Mouse (Mus musculus): Measurements from ENCODE around the gene Olfr1418.
"Not testable (repeated sequence)": the region's sequence is repeated elsewhere in the genome, so short reads cannot be mapped to it uniquely, and the experiment has no call there.

Olfr1418 gene

GRCm38 (mm10) chr19:11860966-11861365 lies at the start of gene Olfr1418:
Olfr1418 (minus strand) TSS chr19:11861066.
- no peak for DNase-seq (ENCODE audit: low read depth, low spot score)

GRCm38 (mm10) chr19:11886265-11886664 lies 25.4 kb upstream of the Olfr1418 start, which contains the start of gene Olfr1420:
Olfr1420 (plus strand) TSS chr19:11886565.
- DNase-seq (ENCODE audit: low read depth, low spot score): no peak

GRCm38 (mm10) chr19:11878404-11878803 lies 17.5 kb upstream of the Olfr1418 start:
- DNase-seq (ENCODE audit: low read depth, low spot score): not testable (repeated sequence)

DNA sequence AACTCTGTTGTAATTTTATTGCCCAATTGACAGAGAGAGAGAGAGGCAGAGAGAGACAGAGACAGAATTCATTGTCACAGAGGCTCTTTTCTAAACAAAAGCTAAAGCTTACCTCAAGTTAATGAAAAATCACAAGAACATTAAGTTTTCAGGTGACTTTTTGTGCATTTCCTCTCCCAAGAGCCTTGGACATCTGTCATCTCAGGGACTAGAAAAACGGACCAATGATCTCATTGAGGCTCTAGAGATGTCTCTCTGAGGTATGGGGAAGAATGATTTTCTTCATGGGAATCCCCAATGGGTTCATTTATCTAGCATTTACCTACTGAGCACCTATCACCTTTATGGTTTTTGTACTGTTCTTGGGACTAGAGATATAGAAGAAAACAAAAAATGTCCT lies 14.1 kb upstream of the Olfr1418 start, which contains the start of gene Olfr1419:
Olfr1419 (minus strand) TSS at position 101 of the 400 bp plus-strand sequence.
- no peak for DNase-seq (ENCODE audit: low read depth, low spot score)

DNA sequence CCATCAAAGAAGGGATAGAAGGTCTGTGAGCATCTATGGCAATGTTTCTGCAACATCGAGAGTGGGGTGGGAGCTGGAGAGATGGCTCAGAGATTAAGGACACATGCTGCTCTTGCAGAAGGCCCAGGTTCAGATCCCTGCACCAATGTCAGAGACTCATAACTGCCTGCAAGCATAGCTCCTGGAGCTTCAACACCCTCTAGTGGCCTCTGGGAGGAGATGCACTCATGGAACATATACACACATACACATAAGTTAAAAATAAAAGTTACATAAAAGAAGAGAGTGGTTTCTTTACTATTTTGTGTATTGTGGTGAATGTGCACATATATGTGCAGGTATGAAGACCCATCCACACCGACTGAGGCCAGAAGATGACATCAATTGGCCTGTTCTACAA lies 7.0 kb upstream of the Olfr1418 start:
- no peak for DNase-seq (ENCODE audit: low read depth, low spot score)

GRCm38 (mm10) chr19:11856506-11856905 lies 4.4 kb downstream of the Olfr1418 start:
- no peak for DNase-seq (ENCODE audit: low read depth, low spot score)

- DNase-seq (ENCODE audit: low read depth, low spot score): no peak
These were observed 6.0 kb downstream of the Olfr1418 start for GRCm38 (mm10) chr19:11854821-11855220.

- DNase-seq (ENCODE audit: low read depth, low spot score): no peak
These were observed 8.2 kb downstream of the Olfr1418 start for GRCm38 (mm10) chr19:11852652-11853051.

GRCm38 (mm10) chr19:11846333-11846732 lies 14.5 kb downstream of the Olfr1418 start:
- no peak for DNase-seq (ENCODE audit: low read depth, low spot score)

GRCm38 (mm10) chr19:11839119-11839518 lies 21.7 kb downstream of the Olfr1418 start, which contains the start of gene Olfr1417:
Olfr1417 (minus strand) TSS chr19:11839219.
- DNase-seq (ENCODE audit: low read depth, low spot score): no peak

- DNase-seq (ENCODE audit: low read depth, low spot score): no peak
These were observed 37.4 kb downstream of the Olfr1418 start for GRCm38 (mm10) chr19:11823346-11824065.

GRCm38 (mm10) chr19:11820211-11820610 lies 40.7 kb downstream of the Olfr1418 start:
- DNase-seq (ENCODE audit: low read depth, low spot score): no peak

- DNase-seq (ENCODE audit: low read depth, low spot score): no peak
These were observed 41.1 kb downstream of the Olfr1418 start for GRCm38 (mm10) chr19:11819800-11820199.

GRCm38 (mm10) chr19:11819143-11819700 lies 41.6 kb downstream of the Olfr1418 start, which contains the start of gene Stx3:
Stx3 (minus strand) TSS chr19:11819403.
- DNase-seq (ENCODE audit: low read depth, low spot score): no peak

DNA sequence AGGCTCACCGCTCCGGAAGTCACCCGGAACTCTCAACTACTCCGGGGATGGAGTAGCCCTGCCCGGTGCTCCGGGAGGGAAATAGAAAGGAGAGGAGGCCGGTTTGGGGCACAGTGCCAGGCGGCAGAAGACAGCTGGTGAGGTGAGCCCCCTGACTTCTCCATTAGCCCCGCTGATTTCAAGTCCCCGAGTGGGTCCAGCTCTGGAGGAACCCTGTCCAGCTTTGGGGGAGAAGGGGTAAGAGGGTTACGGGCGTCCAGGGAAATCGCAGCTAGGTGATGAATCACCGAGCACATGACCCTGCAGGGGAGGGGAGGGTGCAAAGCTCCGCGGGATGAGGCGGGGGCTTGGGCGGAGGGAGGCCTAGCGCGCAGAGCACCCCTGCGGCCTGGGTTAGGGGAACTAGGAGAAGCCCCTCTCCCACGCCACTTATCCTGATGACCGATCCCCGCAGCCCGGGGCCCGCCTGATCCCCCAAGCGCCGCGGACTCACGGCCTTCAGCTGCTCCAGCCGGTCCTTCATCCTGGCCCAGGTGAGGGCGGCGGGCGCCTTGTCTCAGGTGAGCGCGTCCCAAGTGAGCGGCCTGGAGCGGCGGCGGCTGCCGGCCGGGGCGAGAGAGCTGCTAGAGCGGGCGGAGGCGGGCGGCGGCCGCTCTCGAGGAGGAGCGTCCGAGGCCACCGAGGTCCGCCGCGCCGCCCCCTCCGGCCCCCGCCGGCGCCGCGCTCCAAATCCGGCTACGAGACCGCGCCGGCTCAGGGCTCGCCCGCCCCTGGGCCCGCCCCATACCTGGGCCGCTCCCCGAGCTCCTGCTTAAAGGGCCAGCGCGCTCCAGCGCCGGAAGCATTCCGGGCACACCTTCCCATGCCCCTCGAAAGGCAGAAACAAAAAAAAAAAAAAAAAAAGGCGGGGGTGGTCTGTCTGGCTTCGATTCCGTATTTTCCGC lies 42.4 kb downstream of the Olfr1418 start:
- DNase-seq (ENCODE audit: low read depth, low spot score): no peak

GRCm38 (mm10) chr19:11817586-11817985 lies 43.3 kb downstream of the Olfr1418 start:
- DNase-seq (ENCODE audit: low read depth, low spot score): no peak

GRCm38 (mm10) chr19:11816706-11817105 lies 44.2 kb downstream of the Olfr1418 start:
- no peak for DNase-seq (ENCODE audit: low read depth, low spot score)

GRCm38 (mm10) chr19:11814742-11815333 lies 46.0 kb downstream of the Olfr1418 start:
- no peak for DNase-seq (ENCODE audit: low read depth, low spot score)

GRCm38 (mm10) chr19:11813649-11814048 lies 47.2 kb downstream of the Olfr1418 start:
- DNase-seq (ENCODE audit: low read depth, low spot score): no peak

DNA sequence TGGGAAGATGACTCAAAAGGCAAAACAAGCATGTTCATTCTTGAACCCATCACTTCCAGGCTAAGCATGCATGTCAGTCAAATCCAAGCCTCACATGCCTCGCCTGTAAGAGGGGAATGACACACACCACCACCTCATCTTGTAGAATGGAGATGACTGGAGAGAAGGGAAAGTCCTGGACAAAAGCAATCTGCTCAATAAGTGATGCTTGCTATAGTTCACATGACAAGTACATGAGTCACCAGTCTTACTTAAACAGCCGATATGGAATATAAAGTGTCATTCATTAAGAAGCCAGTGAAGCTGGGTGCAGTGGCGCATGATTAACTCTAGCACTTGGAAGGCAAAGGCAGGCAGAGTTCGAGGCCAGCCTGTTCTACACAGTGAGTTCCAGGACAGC lies 47.7 kb downstream of the Olfr1418 start:
- DNase-seq (ENCODE audit: low read depth, low spot score): no peak

GRCm38 (mm10) chr19:11811688-11812365 lies 49.0 kb downstream of the Olfr1418 start:
- no peak for DNase-seq (ENCODE audit: low read depth, low spot score)

Measured in brain, embryonic 18.5 days (tissue).